Mouse (Mus musculus) adrenal gland, postnatal 36 days (tissue): ENCODE measurements at regions not wholly inside any gene's neighbourhood (a gene's known extent, or its start where the extent isn't known, plus 50 kb on each side); places are given as distances from the start of the nearest gene placed in this dataset.
"Not testable (repeated sequence)": the region's sequence is repeated elsewhere in the genome, so short reads cannot be mapped to it uniquely, and the experiment has no call there.

Source experiments
- DNase-seq, 2 experiments: peaks; one replicate each; pipeline ENCODE4 v3.0.0; 2021; ENCODE audit warnings: mixed read lengths in 1 of 2

GRCm38 (mm10) chr17:54753396-54753994, 454.7 kb upstream of the Slc5a7 start:
- DNase-seq = no peak

GRCm38 (mm10) chr17:54752917-54753316, 454.1 kb upstream of the Slc5a7 start:
- DNase-seq = no peak

GRCm38 (mm10) chr17:54735836-54736235, 437.0 kb upstream of the Slc5a7 start:
- DNase-seq = no peak

GRCm38 (mm10) chr17:54727660-54728059, 428.8 kb upstream of the Slc5a7 start:
- no peak for DNase-seq

- no peak for DNase-seq
These were observed 427.9 kb upstream of the Slc5a7 start for GRCm38 (mm10) chr17:54726693-54727092.

GRCm38 (mm10) chr17:54713026-54713425, 414.2 kb upstream of the Slc5a7 start:
- DNase-seq = no peak

- DNase-seq = not testable (repeated sequence)
These were observed 409.0 kb upstream of the Slc5a7 start for GRCm38 (mm10) chr17:54707811-54708210.

- DNase-seq = no peak
These were observed 402.7 kb upstream of the Slc5a7 start for GRCm38 (mm10) chr17:54701346-54702108.

GRCm38 (mm10) chr17:54694637-54695036, 395.8 kb upstream of the Slc5a7 start:
- DNase-seq = no peak

GRCm38 (mm10) chr17:54685143-54686040, 386.6 kb upstream of the Slc5a7 start:
- no peak for DNase-seq

GRCm38 (mm10) chr17:54678111-54678510, 379.3 kb upstream of the Slc5a7 start:
- DNase-seq = peak in 1 of 2 experiments; percentile 1

GRCm38 (mm10) chr17:54669499-54669898, 370.7 kb upstream of the Slc5a7 start:
- no peak for DNase-seq

- DNase-seq = peak in 1 of 2 experiments; percentile 1
These were observed 363.9 kb upstream of the Slc5a7 start for GRCm38 (mm10) chr17:54662558-54663245.

- DNase-seq = no peak
These were observed 357.7 kb upstream of the Slc5a7 start for GRCm38 (mm10) chr17:54656553-54656952.
